Mouse (Mus musculus): ENCODE results near the gene Casp9. TPM values are rescaled to one million over a fixed set of nuclear protein-coding genes. Genes with fewer than 3 reads are reported as not detected.

Gene Casp9
- total RNA-seq, 2 experiments from 2014 or later = 3.7 to 4.8 TPM

DNA sequence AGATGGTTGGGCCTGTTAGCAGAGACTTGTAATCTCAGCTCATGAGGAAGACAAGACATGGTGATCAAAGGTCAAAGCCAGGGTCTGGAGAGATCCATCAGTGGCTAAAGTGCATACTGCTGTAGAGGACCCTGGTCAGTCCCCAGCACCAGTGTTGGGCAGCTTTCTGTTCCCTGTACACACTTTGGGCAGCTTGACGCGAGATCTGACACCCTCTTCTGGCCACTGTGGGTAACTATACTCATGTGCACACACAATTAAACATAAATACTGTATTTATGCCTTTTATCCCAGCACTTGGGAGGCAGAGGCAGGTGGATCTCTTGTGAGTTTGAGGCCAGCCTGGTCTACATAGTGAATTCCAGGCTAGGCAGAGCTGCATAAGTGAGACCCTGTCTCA is 17.6 kb downstream of the Casp9 start:
- intact Hi-C loops (cut with DNase I; ENCODE audit: low total_unique reads) = loop anchor here (5.0 kb wide), 1 partner anchor 41 kb away; no protein-coding TSS in a partner anchor
- no peak for DNase-seq

DNA sequence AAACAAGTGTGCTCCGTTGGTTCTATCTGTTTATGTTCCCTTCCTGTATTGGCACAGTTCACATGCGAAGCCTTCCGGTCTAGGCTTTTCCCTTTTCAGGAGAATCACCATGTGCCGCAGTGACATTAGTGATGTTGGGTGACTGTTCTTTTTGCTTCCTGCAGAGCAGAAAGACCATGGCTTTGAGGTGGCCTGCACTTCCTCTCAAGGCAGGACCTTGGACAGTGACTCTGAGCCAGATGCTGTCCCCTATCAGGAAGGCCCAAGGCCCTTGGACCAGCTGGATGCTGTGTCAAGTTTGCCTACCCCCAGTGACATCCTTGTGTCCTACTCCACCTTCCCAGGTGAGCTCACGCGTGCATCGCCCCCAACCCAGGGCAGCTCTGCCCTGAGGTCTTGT is 18.0 kb downstream of the Casp9 start:
- DNase-seq = no peak
- intact Hi-C loops (cut with DNase I; ENCODE audit: low total_unique reads) = loop anchor here (5.0 kb wide), 1 partner anchor 41 kb away; no protein-coding TSS in a partner anchor

DNA sequence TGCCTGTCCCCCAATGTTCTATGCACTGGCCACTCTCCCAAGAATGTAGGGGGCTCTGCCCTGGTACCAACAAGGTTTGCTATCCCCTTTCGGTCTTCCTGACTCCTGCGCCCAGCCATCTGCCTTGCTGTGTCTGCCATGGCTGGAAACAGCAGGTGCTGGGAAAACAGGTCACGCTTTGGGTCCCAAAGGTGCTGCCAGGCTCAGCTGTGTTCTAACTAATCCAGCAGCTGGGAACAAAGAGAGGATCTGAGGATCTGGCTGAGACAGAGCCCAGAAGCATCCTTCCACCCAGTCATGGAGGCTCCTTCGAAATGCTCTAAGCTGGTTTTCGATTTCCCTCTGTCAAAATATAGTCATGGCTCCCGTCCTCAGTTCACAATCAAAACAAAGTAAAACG is 22.9 kb downstream of the Casp9 start:
- intact Hi-C loops (cut with DNase I; ENCODE audit: low total_unique reads) = no loop called here
- DNase-seq = no peak

DNA sequence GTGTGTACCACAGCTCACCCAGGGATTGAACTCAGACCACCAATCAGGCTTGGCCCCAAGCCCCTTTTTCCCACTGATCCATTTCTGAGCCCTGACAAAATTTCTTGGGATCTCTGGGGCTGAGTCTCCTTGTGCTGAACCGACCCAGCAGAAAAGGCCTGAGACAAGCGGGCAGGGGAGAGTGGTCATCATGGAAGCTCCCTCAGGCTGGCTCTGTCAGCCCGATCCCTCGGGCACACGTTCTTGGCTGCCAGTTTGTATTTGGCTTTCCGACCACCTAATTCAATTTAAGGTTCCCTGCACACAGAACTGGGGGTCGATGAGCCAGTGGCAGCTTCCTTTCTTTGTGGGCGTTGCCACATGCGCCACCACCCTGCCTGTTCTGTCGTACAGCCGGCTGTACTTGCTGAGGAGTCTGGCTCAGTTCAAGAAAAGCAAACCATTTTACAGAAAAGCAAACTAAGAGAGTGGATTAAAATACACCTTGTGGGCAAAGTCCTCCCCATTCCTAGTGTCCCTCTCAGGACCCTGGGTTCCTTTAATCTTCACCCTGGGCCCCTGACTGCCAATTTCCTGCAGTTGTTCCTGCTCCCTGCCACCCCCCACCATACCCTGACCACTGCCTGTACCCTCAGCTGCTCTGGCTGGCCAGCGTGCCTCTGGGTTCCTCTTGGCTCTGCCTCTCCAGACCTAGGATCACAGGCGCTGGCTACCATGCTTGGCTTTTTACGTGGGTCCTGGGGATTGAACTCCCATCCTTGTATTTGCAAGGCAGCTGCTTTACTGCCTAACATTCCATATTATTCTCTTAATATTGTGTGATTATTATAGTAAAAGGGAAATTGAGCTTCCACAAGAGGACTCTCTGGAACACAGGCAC is 23.6 kb downstream of the Casp9 start:
- intact Hi-C loops (cut with DNase I; ENCODE audit: low total_unique reads) = no loop called here
- no peak for DNase-seq

DNA sequence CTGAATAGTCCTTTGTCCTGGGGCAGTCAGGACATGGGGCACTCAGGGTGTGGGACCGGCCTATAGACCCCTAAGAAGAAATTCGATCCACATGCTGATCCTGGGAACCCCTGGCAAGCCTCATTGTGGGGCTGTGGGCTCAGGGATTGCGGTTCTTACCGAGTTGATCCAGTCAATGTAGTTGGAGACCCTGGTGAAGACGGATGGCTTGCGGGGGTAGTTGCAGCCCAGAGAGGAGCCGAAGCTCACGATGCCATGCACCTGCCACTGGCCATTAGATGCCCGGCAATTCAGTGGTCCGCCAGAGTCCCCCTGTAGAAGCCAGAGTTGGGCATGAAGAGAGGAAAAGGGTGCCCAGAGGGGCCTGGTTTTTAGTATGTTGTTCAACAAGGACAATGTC is 24.3 kb downstream of the Casp9 start:
- intact Hi-C loops (cut with DNase I; ENCODE audit: low total_unique reads) = no loop called here
- DNase-seq = no peak

- intact Hi-C loops (cut with DNase I; ENCODE audit: low total_unique reads) = no loop called here
- DNase-seq = no peak
These were observed 25.4 kb downstream of the Casp9 start for GRCm38 (mm10) chr4:141818861-141819260.

DNA sequence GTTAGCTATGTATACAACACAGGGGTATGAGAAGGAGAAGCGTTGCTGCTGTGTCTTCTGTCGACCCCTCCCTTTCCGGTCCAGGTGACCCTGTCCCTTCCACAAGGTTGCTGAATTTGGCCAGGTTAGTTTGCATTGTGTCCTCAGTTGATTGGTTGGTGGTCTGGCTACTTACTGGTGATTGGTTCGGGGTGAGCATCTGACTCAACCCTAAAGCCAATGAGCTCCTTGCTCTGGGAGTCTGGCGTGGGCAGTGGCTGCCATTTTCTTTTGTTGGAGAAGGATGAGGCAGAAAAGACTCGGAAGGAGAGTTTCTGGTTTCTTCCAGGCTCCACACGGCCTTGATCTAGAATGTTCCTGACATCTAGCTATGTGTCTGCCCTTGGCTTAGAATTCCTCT is 25.9 kb downstream of the Casp9 start:
- intact Hi-C loops (cut with DNase I; ENCODE audit: low total_unique reads) = no loop called here
- DNase-seq = no peak

- intact Hi-C loops (cut with DNase I; ENCODE audit: low total_unique reads) = no loop called here
- DNase-seq = no peak
These were observed 27.8 kb downstream of the Casp9 start for GRCm38 (mm10) chr4:141821178-141821577.

GRCm38 (mm10) chr4:141822089-141822488 is 28.7 kb downstream of the Casp9 start:
- intact Hi-C loops (cut with DNase I; ENCODE audit: low total_unique reads) = no loop called here
- peak; percentile 22 for DNase-seq

DNA sequence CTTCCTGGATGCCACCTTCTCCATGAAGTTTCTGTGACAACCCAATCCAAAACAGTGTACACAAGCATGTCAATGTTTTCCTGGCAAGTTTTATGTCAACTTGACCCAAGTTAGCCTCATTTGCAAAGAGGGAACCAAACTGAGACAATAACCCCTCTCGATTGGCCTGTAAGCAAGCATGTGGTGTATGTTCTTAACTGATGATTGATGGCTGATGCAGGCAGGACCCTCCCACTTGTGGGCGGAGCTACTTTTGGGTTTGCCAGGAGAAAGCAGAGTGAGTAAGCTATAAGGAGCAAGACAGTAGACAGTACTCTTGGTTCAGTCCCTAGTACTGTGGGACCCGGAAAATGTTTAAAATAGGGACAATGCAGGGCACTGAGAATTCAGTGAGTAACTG is 29.6 kb downstream of the Casp9 start:
- DNase-seq = no peak
- intact Hi-C loops (cut with DNase I; ENCODE audit: low total_unique reads) = no loop called here

DNA sequence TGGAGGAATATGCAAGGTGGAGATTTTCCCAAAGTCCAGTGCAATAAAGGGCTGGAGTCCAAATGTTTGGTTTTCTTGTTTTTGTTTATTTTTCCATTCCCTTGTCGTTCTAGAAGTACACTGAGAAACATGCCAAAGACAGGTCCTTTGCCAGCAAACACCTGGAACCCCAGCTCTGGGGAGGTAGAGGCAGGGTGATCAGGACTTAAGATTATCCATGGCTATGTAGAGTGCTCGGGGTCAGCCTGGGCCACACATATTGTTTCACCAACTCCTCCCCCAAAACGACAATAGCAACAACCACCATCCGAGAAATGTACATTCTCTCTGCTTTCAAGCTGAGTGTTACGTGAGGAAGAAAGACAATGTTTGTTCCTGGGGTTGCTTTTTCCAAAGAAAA is 32.6 kb downstream of the Casp9 start, which contains the start of gene Cela2a:
TSS of gene Cela2a (minus strand) at position 101 of the 400 bp plus-strand sequence.
- DNase-seq = no peak
- intact Hi-C loops (cut with DNase I; ENCODE audit: low total_unique reads) = no loop called here

DNA sequence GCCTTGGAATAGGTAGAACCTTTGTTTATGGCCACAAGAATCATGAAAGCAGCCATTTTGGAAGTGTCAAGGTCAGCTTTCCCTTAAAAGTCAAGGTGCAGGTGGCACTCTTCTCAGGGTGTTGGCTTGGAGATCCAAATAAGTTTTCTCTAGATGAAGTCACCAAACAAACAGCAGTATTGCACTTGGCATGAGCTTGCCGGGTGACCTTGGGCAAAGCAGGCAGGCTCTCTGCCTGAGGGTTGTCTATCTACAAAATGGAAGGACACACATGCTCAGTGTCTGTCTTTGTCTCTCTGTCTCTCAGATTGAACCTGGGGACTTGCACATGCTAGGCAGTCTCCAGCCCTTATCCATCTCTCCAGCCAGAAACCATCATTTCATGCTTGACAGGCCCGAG is 34.0 kb downstream of the Casp9 start:
- intact Hi-C loops (cut with DNase I; ENCODE audit: low total_unique reads) = no loop called here
- no peak for DNase-seq

- no peak for DNase-seq
- intact Hi-C loops (cut with DNase I; ENCODE audit: low total_unique reads) = no loop called here
These were observed 34.8 kb downstream of the Casp9 start for GRCm38 (mm10) chr4:141828177-141828576.

GRCm38 (mm10) chr4:141830381-141830780 is 37.0 kb downstream of the Casp9 start:
- no peak for DNase-seq
- intact Hi-C loops (cut with DNase I; ENCODE audit: low total_unique reads) = no loop called here

GRCm38 (mm10) chr4:141831361-141831760 is 37.9 kb downstream of the Casp9 start:
- intact Hi-C loops (cut with DNase I; ENCODE audit: low total_unique reads) = no loop called here
- no peak for DNase-seq

DNA sequence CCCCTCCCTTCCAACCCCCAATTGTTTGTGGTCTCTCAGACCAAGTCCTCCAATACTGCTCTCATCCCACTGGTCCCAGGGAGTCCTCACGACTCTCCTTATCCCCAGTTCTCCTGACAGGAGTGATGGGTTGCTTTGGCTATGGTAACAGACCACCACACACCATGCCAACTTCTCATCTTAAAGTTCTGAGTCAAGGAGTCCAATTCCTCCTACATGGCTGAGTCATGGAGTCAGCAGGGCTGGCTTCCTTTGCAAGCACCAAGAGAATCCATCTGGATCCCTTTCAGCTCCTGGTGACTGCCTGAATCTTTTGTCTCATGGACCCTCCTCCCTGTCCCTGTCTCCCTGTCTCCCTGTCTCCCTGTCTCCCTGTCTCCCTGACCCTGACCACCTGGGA is 40.5 kb downstream of the Casp9 start:
- intact Hi-C loops (cut with DNase I; ENCODE audit: low total_unique reads) = no loop called here
- DNase-seq = no peak

GRCm38 (mm10) chr4:141834536-141835095 is 41.2 kb downstream of the Casp9 start:
- DNase-seq = no peak
- intact Hi-C loops (cut with DNase I; ENCODE audit: low total_unique reads) = no loop called here

DNA sequence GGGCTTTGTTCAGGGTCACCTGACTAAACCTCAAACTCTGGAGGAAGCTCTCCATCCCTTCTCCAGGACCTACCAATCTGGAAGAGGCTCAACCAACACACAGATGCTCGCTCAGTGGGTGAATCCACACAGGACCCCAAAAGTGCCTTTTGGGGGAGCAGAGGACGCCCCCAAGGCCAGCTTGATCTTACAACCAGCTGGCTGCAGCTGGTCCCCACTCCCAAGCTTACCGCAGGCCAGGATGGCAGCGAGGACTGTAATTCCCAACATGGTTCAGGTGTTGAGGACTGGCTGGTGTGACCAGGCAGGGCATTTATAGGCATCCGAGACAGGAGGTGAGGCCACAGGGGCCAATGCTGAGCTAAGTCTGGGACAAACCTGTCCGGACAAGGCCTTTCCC is 52.6 kb downstream of the Casp9 start, which contains the start of gene Ctrc:
TSS of gene Ctrc (minus strand) at position 361 of the 400 bp plus-strand sequence.
- intact Hi-C loops (cut with DNase I; ENCODE audit: low total_unique reads) = loop anchor here (10.0 kb wide), 1 partner anchor 231 kb away; the partner anchor contains the start of gene Tmem82

DNA sequence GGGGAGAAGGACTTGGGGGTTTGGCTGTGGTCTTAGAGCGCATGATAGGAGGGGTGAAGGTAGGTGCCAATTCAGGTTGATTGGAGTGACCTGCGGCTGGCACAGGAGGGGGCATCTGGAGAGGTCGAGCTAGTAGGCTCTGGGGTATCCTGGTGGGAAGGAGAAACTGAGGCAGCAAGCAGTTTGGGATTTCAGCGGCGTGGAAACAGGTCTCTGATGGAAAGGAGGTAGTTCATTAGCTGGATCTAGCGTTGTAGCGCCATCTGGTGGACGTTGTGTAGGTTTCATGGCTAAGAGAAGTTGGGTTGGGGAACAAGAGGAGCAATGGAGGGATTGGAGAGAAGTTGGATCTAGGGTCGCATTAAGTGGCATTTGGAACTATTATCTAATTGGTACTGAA is 60.0 kb downstream of the Casp9 start:
- DNase-seq = peak; percentile 50
- intact Hi-C loops (cut with DNase I; ENCODE audit: low total_unique reads) = loop anchor here (5.0 kb wide), 1 partner anchor 41 kb away; no protein-coding TSS in a partner anchor

More for the DNA sequence above, 52.6 kb downstream of the Casp9 start, which contains the start of gene Ctrc:
- DNase-seq = no peak

DNA sequence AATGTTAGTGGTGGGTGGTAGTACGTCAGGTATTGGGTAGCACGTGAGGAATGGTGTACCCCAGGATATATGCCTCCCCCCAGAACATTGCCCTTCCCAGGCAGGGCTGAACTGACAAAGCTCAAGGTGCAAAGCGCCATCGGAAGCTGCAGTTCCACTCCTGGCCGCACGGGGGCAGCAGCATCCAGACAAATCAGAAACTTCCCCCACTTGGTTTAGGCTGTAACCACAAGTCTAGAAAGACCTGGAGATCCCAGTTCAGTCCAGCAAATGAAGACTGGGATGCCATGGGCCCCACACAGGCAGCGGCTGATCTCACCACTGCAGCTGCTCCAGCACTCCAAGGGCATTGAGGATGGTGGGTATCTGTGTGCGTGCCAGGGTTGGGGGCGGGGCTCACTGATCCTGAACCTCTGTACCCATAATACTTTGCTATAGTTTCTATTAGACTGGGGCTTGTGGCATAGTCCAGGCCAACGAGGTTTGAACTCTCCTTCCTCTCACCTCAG is 64.1 kb downstream of the Casp9 start:
- DNase-seq = peak; percentile 76
- intact Hi-C loops (cut with DNase I; ENCODE audit: low total_unique reads) = loop anchor here (1.0 kb wide), 1 partner anchor 100 kb away; no protein-coding TSS in a partner anchor
